Mouse (Mus musculus) neural tube, embryonic 10.5 days (tissue): ENCODE results near the gene Ndufb2.

ENCODE experiments used
- DNase-seq: peaks from one replicate; pipeline ENCODE4 v3.0.0-alpha.2; 2017; ENCODE audit warnings: low spot score; ENCODE audit errors: extremely low spot score

The Ndufb2 gene

DNA sequence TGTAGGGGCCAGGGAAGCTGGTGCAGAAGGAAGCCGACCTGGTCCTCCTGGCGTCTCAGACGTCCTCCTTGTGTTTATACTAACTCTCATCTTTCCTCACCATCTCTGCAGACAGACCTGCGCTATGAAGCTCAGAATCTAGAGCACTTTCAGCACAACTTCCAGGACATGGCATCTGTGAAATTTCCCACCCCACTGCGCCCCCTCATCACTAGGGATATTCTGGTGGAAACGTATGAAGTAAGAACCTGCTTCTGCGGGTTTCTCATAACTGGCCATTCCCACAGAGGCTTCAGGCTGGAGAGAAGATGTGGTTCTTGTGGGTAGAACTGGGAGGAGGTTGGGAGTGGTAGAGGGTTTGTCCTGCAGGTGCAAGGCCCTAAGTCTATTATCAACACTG lies 12.8 kb upstream of the Ndufb2 start:
- DNase-seq = no peak

DNA sequence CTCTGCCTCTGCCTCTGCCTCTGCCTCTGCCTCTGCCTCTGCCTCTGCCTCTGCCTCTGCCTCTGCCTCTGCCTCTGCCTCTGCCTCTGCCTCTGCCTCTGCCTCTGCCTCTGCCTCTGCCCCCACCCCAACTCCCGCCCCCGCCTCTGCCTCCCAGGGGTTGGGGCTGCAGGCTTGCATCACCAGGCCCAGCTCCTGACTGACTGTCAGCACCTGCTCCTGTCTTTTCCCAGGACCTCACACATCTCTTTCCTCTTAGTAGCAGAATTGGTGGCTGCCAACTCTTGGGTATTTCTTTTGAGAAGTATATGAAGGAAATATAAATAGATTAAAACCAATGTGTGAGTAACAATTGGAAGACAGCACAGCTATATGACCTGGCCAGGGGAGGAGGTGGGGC lies 11.8 kb upstream of the Ndufb2 start:
- DNase-seq = no peak

GRCm38 (mm10) chr6:39581087-39581784 lies 11.1 kb upstream of the Ndufb2 start:
- DNase-seq = no peak

- DNase-seq = no peak
These were observed 6.9 kb upstream of the Ndufb2 start, which contains the start of gene Gm42420 for GRCm38 (mm10) chr6:39585517-39585916. Gene Gm42420 (plus strand): TSS chr6:39585753.

DNA sequence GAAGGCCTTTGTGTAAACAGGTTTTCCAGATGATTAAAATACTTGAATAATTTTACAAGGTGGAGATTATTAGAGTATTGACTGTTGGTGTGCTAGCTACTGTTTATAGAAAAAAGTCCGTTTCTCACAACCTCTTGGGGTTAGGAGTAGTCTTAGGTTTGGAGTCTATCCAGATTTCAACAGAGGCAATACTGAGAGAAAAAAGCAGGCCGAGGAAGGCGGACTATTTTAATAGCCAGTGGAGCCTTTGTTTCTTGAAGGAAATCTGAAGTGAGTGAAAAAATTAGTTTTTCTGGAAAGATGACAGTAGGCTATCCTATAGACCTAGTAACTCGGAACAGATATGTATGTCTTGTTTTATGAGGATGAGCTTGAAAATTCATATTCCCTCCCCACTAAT lies 893 bp upstream of the Ndufb2 start:
- DNase-seq = no peak

DNA sequence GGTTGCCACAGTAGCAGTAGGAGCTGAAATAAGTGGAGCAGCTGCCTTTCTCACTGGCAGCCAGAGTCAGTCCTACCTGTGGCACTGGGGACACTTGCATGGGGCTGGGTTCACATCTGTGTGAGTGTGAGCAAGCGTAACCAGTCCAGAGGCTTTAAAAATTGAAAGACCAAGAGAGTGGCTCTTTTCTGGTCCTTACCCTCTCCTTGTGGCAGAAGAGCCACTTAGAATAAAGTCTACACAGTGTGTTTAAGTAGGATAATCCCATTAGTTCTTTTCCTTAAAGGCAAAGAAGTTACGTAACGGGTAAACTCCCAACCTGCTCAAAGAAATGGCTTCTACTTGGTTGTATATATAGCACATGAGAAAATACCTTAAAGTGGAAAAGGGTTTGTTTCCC lies 8.5 kb downstream of the Ndufb2 start:
- no peak for DNase-seq

- no peak for DNase-seq
These were observed 9.5 kb downstream of the Ndufb2 start for GRCm38 (mm10) chr6:39601828-39602227.

DNA sequence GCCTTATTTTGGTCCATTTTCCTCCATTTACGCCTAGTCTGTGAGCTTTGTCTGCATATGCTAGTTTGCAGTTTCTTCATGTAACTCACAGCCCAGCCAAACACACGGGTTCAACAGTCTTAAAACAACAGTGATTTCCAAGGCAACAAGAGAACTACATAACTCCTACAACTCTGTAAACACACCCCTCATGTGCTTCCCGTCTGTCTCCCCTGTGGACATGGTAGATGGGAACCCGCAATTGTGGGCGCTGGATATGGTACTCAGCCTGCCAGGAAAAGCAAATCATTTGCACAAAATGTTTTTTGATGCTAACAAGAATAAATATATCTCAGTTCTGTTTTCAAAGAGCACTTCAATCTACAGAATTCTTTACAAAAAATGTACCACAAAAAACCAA lies 12.2 kb downstream of the Ndufb2 start:
- no peak for DNase-seq

- no peak for DNase-seq
These were observed 13.7 kb downstream of the Ndufb2 start for GRCm38 (mm10) chr6:39606056-39606455.

DNA sequence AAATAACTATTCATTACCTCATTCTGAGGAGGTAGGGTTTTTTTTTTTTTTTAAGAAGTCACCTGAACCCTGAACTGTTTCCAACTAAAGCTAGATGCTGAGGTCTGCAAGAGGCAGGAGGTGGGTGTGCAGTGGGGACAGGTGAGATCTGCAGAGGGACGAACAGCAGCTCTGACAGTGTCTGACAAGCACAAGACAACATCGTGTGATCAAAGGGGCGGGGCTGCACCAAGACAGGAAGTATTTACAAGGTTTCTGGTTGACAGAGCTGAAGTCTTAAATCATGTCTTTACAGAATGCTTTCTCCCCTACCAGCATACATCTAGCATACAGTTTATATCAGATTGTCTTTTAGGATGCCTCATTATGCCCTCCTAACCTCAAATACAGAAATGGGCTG lies 14.5 kb downstream of the Ndufb2 start:
- DNase-seq = no peak

DNA sequence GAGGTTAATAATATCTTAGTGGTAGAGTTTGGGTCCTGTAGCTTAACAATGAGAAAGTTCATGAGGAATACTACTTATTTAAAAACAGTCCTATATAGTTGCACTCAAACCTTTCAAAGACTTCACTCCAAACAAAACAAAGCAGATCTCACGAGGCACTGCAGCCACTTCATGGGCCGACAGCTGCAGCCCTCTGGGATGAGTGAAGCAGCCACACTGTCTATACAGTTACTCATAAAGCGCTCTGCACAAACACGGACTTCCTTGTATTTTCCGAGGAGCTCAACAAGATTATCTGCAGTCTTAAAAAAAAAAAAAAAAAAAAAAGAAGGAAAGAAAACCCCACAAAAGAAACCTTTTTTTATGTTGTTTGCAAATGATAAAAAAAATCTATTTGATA lies 15.0 kb downstream of the Ndufb2 start:
- DNase-seq = no peak

DNA sequence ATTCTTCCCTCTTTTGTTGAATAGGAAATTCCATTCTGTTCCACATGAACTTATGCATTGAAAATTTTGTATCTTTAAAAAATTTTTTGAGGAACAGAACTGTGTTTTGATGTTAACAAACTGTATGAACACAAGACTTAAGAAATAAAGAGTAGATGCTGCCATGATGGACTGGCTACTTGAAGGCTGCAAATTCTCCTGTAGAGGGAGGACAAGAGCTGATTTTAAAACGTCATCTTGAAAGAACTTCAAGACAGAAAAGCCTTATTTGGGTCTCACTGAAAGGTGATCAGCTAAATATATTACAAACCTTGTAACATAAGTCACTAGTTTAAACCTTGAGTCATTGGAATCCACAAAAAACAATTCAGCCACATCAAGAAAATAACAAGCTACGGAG lies 17.8 kb downstream of the Ndufb2 start:
- no peak for DNase-seq

DNA sequence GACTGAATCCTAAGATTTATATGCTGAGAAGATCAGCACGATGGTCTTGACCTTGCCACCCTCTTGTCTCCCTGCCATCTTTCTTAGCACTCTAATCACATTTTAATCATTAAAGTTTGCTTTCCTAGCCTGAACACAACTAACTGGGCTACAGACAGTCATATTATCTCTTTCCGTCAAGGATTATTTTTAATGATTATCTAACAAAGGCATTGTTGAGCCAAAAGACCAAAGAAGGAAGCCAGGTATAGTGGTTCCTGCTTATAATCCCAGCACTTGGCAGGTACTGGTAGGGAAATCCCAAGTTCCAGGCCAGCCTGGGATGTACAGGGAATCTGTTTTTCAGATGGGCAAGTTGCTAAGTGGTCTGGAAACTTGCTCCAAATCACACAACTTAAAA lies 18.9 kb downstream of the Ndufb2 start:
- no peak for DNase-seq
